ENCODE assay signal across 26 mouse cellular contexts in genomic region chr1:182288601-182289000, GRCm38 (mm10). TPM values are rescaled to one million over a fixed set of nuclear protein-coding genes. Genes with fewer than 3 reads are reported as not detected.
A peak's percentile ranks its signal among the peaks of the same experiment; 100 is the strongest.
DNase-seq lines count a peak whose midpoint lies in the region; ATAC-seq lines count a peak whose summit lies in the region.
"Had no signal": no experiment of that assay in that cellular context is flagged by ENCODE, and none has a peak within 500 bp of the region (broad histone marks: within the 10 kb centered on the region; RNA-seq: fewer than 3 reads in every experiment).

No protein-coding gene starts in this region.

- ATAC-seq in liver, embryonic 16.5 days (ENCODE audit: low read depth), result no peak
- ATAC-seq in liver, embryonic 12.5 days, result no peak
- ATAC-seq: forebrain, embryonic 14.5 days; forebrain, postnatal 0 days; Patski had no signal

- H3K4me3 ChIP-seq in heart, embryonic 10.5 days, result no peak overlapping the region
- H3K4me3 ChIP-seq in liver, embryonic 16.5 days (ENCODE audit: low read depth, low read length), result 0 out of 2 replicates have a peak overlapping the region, but pooled peaks have one; percentile 3
- no peak overlapping the region for H3K4me3 ChIP-seq in liver, embryonic 12.5 days
- H3K4me3 ChIP-seq: embryonic facial prominence, embryonic 12.5 days; embryonic facial prominence, embryonic 15.5 days; gastrocnemius, adult 2 months; heart, adult 2 months; hindbrain, embryonic 12.5 days; hindbrain, embryonic 15.5 days had no signal

- H3K36me3 ChIP-seq in heart, embryonic 10.5 days, result no peaks in the 10 kb centered on the region
- H3K36me3 ChIP-seq in liver, embryonic 16.5 days (ENCODE audit: control insufficient read depth, insufficient read depth), result no peaks in the 10 kb centered on the region
- no peaks in the 10 kb centered on the region for H3K36me3 ChIP-seq in liver, embryonic 12.5 days
- H3K36me3 ChIP-seq: embryonic facial prominence, embryonic 12.5 days; embryonic facial prominence, embryonic 15.5 days; G1E; hindbrain, embryonic 12.5 days; hindbrain, embryonic 15.5 days had no signal

- H3K9me3 ChIP-seq in heart, embryonic 10.5 days, result no peaks in the 10 kb centered on the region
- H3K9me3 ChIP-seq in liver, embryonic 16.5 days (replicated peaks; ENCODE audit: control insufficient read depth, low read length), result no peaks in the 10 kb centered on the region; the same call in 1 of the 2 replicates
- no peaks in the 10 kb centered on the region for H3K9me3 ChIP-seq in liver, embryonic 12.5 days (replicated peaks)
- H3K9me3 ChIP-seq: embryonic facial prominence, embryonic 12.5 days; embryonic facial prominence, embryonic 15.5 days; G1E; hindbrain, embryonic 12.5 days; hindbrain, embryonic 15.5 days had no signal

- DNase-seq in heart, embryonic 10.5 days (ENCODE audit: low spot score), result peak; percentile 66
- DNase-seq in heart, adult 11 months, result no peak
- peak; percentile 12 for DNase-seq in testis, postnatal 10 days (ENCODE audit: low spot score)
- DNase-seq in testis, postnatal 14 days (ENCODE audit: low spot score), result no peak
- no peak for DNase-seq in lung, postnatal 36 days
- DNase-seq: adrenal gland, postnatal 10 days; adrenal gland, postnatal 36 days; B cell, adult 2 months; cerebellum, adult 11 months; cerebellum, adult 8-10 months; cerebellum, postnatal 10 days; forebrain, postnatal 0 days; gastrocnemius, adult 2 months; gastrocnemius, postnatal 25 days; heart, adult 2 months had no signal

- H3K4me2 ChIP-seq in liver, embryonic 16.5 days (ENCODE audit: low read depth, low read length), result 0 out of 2 replicates have a peak overlapping the region, but pooled peaks have one; percentile 3
- no peak overlapping the region for H3K4me2 ChIP-seq in liver, embryonic 12.5 days
- H3K4me2 ChIP-seq: embryonic facial prominence, embryonic 12.5 days; embryonic facial prominence, embryonic 15.5 days; heart, embryonic 11.5 days; hindbrain, embryonic 12.5 days; hindbrain, embryonic 15.5 days had no signal

- no peaks in the 10 kb centered on the region for H3K27me3 ChIP-seq in heart, embryonic 10.5 days (ENCODE audit: insufficient read depth, poor library complexity, severe bottlenecking)
- no peaks in the 10 kb centered on the region for H3K27me3 ChIP-seq in liver, embryonic 16.5 days (ENCODE audit: control insufficient read depth, insufficient read depth, low read depth, low read length)
- H3K27me3 ChIP-seq in liver, embryonic 12.5 days (replicated peaks), result 0 out of 2 replicates have a peak, but pooled peaks cover 4% of the 10 kb centered on the region
- H3K27me3 ChIP-seq: CH12.LX; embryonic facial prominence, embryonic 12.5 days; embryonic facial prominence, embryonic 15.5 days; Patski had no signal

- WGBS in heart, embryonic 10.5 days, result 73% methylated on average over 2 of the region's 2 CpGs
- WGBS in liver, embryonic 16.5 days (ENCODE audit: insufficient replicate concordance), result 46% methylated on average over 2 of the region's 2 CpGs
- 46% methylated on average over 2 of the region's 2 CpGs for WGBS in liver, embryonic 12.5 days (ENCODE audit: insufficient replicate concordance)

- H3K9ac ChIP-seq in liver, embryonic 16.5 days (ENCODE audit: low read depth, low read length), result no peak overlapping the region
- no peak overlapping the region for H3K9ac ChIP-seq in liver, embryonic 12.5 days
- H3K9ac ChIP-seq: embryonic facial prominence, embryonic 12.5 days; embryonic facial prominence, embryonic 15.5 days; forebrain, postnatal 0 days; hindbrain, embryonic 12.5 days; hindbrain, embryonic 15.5 days had no signal

- H3K4me1 ChIP-seq in heart, embryonic 10.5 days, result 0 out of 2 replicates have a peak, but pooled peaks cover 7% of the 10 kb centered on the region
- H3K4me1 ChIP-seq in liver, embryonic 16.5 days (ENCODE audit: control insufficient read depth, low read depth, low read length), result peaks cover 7% of the 10 kb centered on the region
- H3K4me1 ChIP-seq in liver, embryonic 12.5 days, result peaks cover 29% of the 10 kb centered on the region
- H3K4me1 ChIP-seq: embryonic facial prominence, embryonic 12.5 days; embryonic facial prominence, embryonic 15.5 days; hindbrain, embryonic 12.5 days; hindbrain, embryonic 15.5 days had no signal

- H3K27ac ChIP-seq in heart, embryonic 10.5 days, result no peak overlapping the region
- no peak overlapping the region for H3K27ac ChIP-seq in liver, embryonic 16.5 days (ENCODE audit: low read length)
- H3K27ac ChIP-seq in liver, embryonic 12.5 days, result no peak overlapping the region
- H3K27ac ChIP-seq: embryonic facial prominence, embryonic 12.5 days; embryonic facial prominence, embryonic 15.5 days; gastrocnemius, adult 2 months; heart, adult 2 months; hindbrain, embryonic 12.5 days; hindbrain, embryonic 15.5 days had no signal

RNA-seq across cellular contexts. Expression of gene Degs1, which starts 6.0 kb away (rescaled TPM):
- polyA plus RNA-seq in heart, embryonic 10.5 days (2016; fragmentation: Nextera tagmentation; extraction: Ambion mirVana), result 156 and 164 TPM in 2 replicates
- polyA plus RNA-seq in liver, embryonic 16.5 days (2015; fragmentation: Nextera tagmentation; extraction: Ambion mirVana), result 72.2 and 75.1 TPM in 2 replicates
- polyA plus RNA-seq in liver, embryonic 12.5 days (2016; fragmentation: Nextera tagmentation; extraction: Ambion mirVana), result 105 and 110 TPM in 2 replicates

RNA-seq across cellular contexts. Expression of gene Fbxo28, which starts 52.8 kb away (rescaled TPM):
- 14.6 and 19.0 TPM in 2 replicates for polyA plus RNA-seq in heart, embryonic 10.5 days (2016; fragmentation: Nextera tagmentation; extraction: Ambion mirVana)
- 4.1 and 5.1 TPM in 2 replicates for polyA plus RNA-seq in liver, embryonic 16.5 days (2015; fragmentation: Nextera tagmentation; extraction: Ambion mirVana)
- polyA plus RNA-seq in liver, embryonic 12.5 days (2016; fragmentation: Nextera tagmentation; extraction: Ambion mirVana), result 11.5 and 12.7 TPM in 2 replicates

Comparison
In these comparisons a context has a peak if more than half of its experiments do, and no peak if none do; other contexts are left out.
1. DNase-seq: peak in heart, embryonic 10.5 days (single experiment) and testis, postnatal 10 days (single experiment); none in heart, adult 11 months (single experiment), testis, postnatal 14 days (single experiment) and lung, postnatal 36 days (single experiment).